Mouse (Mus musculus) limb, embryonic 14.5 days (tissue): ENCODE results near the gene Chn2. TPM values are rescaled to one million over a fixed set of nuclear protein-coding genes. Genes with fewer than 3 reads are reported as not detected.

Experiments
- ATAC-seq: fragments of 200-750 bp; cut with Nextera tagmentation; 2 replicates; pipeline ENCODE4 v1.8.0; 2017; ENCODE audit warnings: low read depth, moderate number of reproducible peaks, moderate TSS enrichment; ENCODE audit not compliant: low FRiP score
- DNase-seq: peaks from one replicate; pipeline ENCODE4 v3.0.0-alpha.2; 2015; ENCODE audit warnings: low spot score
- H3K27ac ChIP-seq: fragments of 300-500 bp; sonication (generic); replicated peaks from 2 replicates; pipeline ENCODE4 v1.5.1; 2014; ENCODE audit warnings: low read depth, mild to moderate bottlenecking, low read length, moderate library complexity, mixed read lengths
- H3K27me3 ChIP-seq: fragments of 300-500 bp; sonication (generic); 2 replicates; pipeline ENCODE4 v1.6.1; 2014; ENCODE audit warnings: low read length, mixed read lengths; ENCODE audit not compliant: control insufficient read depth, insufficient read depth
- H3K36me3 ChIP-seq: fragments of 300-500 bp; sonication (generic); 2 replicates; pipeline ENCODE4 v1.6.1; 2014; ENCODE audit warnings: mild to moderate bottlenecking, low read length, moderate library complexity, mixed read lengths; ENCODE audit not compliant: control insufficient read depth, insufficient read depth
- H3K4me1 ChIP-seq: fragments of 300-500 bp; sonication (generic); 2 replicates; pipeline ENCODE4 v1.6.1; 2014; ENCODE audit warnings: antibody characterized with exemption, low read length, mixed read lengths; ENCODE audit not compliant: control insufficient read depth, insufficient read depth
- H3K4me2 ChIP-seq: fragments of 300-500 bp; sonication (generic); replicated peaks from 2 replicates; pipeline ENCODE4 v1.6.1; 2014; ENCODE audit warnings: low read depth, mild to moderate bottlenecking, low read length, moderate library complexity; ENCODE audit not compliant: severe bottlenecking
- H3K4me3 ChIP-seq: fragments of 300-500 bp; sonication (generic); replicated peaks from 2 replicates; pipeline ENCODE4 v1.5.1; 2014; ENCODE audit warnings: low read length
- H3K9ac ChIP-seq: fragments of 300-500 bp; sonication (generic); 2 replicates; pipeline ENCODE4 v1.6.1; 2014; ENCODE audit warnings: mild to moderate bottlenecking, low read depth, low read length, moderate library complexity; ENCODE audit not compliant: severe bottlenecking
- H3K9me3 ChIP-seq: fragments of 300-500 bp; sonication (generic); 2 replicates; pipeline ENCODE4 v1.6.1; 2016; ENCODE audit warnings: low read length; ENCODE audit not compliant: control insufficient read depth
- POLR2A ChIP-seq: fragments of 200-500 bp; IDR thresholded peaks from 2 replicates; pipeline ENCODE4 v1.8.0; 2012; ENCODE audit warnings: inconsistent platforms, mild to moderate bottlenecking, moderate library complexity, borderline replicate concordance; ENCODE audit not compliant: insufficient read depth, insufficient read length; ENCODE audit errors: extremely low read depth
- WGBS: fragments of 180-500 bp; shearing (Covaris S2); extraction: QIAGEN DNeasy Blood & Tissue Kit; methylation state at CpG from one replicate; pipeline ENCODE4 v1.1.7; 2014; 5-methylcytosine and 5-hydroxymethylcytosine counted together
- polyA plus RNA-seq, 2 experiments: library from polyadenylated mRNA; depleted of rRNA in 1 of 2; stranded (reverse) in 1 of 2; unstranded in 1 of 2; fragments of >200 nt; fragmentation: Nextera tagmentation in 1 of 2; extraction: Ambion mirVana in 1 of 2; gene quantifications; 2 replicates each; pipeline versions ENCODE4 v1.2.1 to v1.2.3; 2012 to 2014

Gene Chn2
- polyA plus RNA-seq, 2 experiments = 11.5 to 14.3 TPM

DNA sequence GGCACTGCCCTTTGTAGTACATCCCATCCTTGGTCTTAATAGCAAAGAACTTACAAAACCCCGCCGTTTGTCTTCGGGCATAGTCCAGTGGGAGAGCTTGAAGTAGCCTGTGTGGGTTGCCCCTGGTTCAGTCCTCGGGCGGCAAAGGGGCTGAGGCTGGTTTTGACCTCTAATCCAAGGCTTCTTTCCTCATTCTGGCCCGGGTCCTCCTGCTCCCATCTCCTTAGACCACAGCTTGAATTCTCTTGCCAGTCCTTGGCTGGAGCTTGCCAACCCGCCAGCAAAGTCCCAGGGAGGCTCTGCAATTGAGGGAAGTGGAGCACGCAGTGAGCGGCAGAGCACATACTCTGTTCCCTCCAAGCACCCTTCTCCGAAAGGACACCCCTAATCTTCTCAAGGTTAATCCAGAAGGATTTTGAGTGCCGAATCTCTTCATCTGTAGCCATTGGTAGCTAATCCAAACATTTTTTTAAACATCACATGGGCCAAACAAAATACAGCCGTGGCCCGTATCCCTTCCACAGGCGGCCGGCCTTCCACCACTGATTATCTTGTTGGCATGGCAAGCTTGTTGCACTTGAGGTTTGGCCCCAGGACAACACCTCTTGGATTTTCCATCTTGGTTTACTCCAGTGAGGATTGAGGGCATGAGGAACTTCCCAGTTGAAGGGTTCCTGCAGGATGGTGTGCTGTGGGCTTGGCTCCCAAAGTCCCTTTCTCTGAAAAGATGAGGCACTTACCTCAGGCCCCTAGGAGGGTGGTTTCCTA, 41.3 kb downstream of the Chn2 start:
- 94% methylated on average over 15 of the region's 15 CpGs for WGBS

DNA sequence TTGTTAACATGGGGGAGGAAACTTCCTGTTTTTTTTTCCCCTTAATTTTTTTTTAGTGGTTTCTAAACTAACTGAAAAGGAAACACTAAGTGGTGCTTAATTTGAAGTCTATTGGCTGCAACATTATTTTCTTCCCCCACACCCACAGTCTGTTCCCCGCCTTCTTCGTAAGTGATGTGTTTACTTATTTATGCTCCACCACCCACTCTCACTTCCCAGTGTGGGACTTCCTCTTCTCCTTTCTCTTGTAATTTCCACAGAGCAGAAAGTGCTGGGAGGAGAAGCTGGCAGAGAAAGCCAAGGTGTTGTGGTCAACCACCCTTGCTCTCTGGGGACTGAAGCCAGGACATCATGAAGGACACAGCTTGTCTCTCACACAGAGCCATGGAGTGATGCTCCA, 43.2 kb downstream of the Chn2 start:
- TF ChIP-seq POLR2A = no peak
- no peak overlapping the region for H3K4me3 ChIP-seq
- ATAC-seq (no peak), DNase-seq (no peak)
- H3K4me2 ChIP-seq = no peak overlapping the region
- no peaks in the 10 kb centered on the region for H3K36me3 ChIP-seq
- no peaks in the 10 kb centered on the region for H3K9me3 ChIP-seq
- H3K9ac ChIP-seq = no peak overlapping the region
- WGBS = 77% methylated on average over 2 of the region's 2 CpGs
- no peaks in the 10 kb centered on the region for H3K4me1 ChIP-seq
- no peaks in the 10 kb centered on the region for H3K27me3 ChIP-seq
- no peak overlapping the region for H3K27ac ChIP-seq

More for the DNA sequence above, 41.3 kb downstream of the Chn2 start:
- Histone ChIP-seq H3K36me3 (no peaks in the 10 kb centered on the region), H3K27me3 (no peaks in the 10 kb centered on the region), H3K4me3 (no peak overlapping the region), H3K4me2 (no peak overlapping the region), H3K9ac (no peak overlapping the region), H3K27ac (no peak overlapping the region), H3K4me1 (no peaks in the 10 kb centered on the region), H3K9me3 (no peaks in the 10 kb centered on the region)
- no peak for ATAC-seq
- DNase-seq = no peak
- no peak for TF ChIP-seq POLR2A

DNA sequence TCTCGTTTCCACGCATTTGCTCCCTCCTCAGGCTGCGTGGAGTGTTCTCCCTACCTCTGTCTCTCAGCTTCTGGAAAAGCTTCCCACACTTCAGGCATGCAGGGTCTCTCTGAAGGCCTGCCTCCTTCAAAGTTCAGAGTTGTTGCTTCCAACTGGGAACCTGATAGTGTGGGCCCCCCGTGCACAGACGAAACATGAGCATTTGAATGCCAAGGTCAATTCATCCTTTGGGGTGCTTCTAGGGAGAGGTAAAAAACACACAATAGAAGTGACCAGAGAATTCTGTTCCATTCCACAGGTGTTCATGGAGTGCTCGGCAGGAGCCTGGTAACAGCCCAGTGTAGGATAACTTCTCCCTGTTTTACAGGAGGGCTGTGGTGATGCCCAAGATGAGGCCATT, 44.7 kb downstream of the Chn2 start:
- Histone ChIP-seq H3K9me3 (no peaks in the 10 kb centered on the region), H3K4me3 (no peak overlapping the region), H3K9ac (no peak overlapping the region), H3K36me3 (no peaks in the 10 kb centered on the region), H3K4me1 (no peaks in the 10 kb centered on the region), H3K27me3 (no peaks in the 10 kb centered on the region), H3K4me2 (no peak overlapping the region), H3K27ac (no peak overlapping the region)
- 76% methylated on average over 6 of the region's 6 CpGs for WGBS
- DNase-seq = no peak
- no peak for TF ChIP-seq POLR2A
- ATAC-seq = no peak

DNA sequence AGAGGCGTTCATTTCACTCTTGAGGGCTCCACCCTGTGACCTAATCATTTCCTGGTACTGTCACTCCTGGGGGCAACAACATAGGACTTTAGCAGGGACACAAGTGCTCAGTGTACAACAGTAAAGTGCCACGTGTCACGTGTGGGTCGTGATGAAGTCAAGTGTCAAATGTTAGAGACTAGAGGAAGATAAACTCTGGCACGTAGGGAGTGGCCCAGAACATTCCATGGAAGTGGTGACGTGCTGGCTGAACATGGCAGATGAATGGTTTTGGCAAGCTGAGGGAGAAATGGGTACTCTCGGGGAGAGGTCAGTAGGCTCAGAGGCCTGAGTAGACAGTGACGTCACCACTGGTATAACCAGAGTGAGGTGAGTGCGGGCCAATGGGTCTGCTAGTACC, 45.7 kb downstream of the Chn2 start:
- DNase-seq (no peak), ATAC-seq (no peak)
- Histone ChIP-seq H3K4me3 (no peak overlapping the region), H3K4me2 (no peak overlapping the region), H3K27ac (no peak overlapping the region), H3K36me3 (no peaks in the 10 kb centered on the region), H3K27me3 (no peaks in the 10 kb centered on the region), H3K4me1 (no peaks in the 10 kb centered on the region), H3K9me3 (no peaks in the 10 kb centered on the region), H3K9ac (no peak overlapping the region)
- TF ChIP-seq POLR2A = no peak
- 85% methylated on average over 9 of the region's 9 CpGs for WGBS

DNA sequence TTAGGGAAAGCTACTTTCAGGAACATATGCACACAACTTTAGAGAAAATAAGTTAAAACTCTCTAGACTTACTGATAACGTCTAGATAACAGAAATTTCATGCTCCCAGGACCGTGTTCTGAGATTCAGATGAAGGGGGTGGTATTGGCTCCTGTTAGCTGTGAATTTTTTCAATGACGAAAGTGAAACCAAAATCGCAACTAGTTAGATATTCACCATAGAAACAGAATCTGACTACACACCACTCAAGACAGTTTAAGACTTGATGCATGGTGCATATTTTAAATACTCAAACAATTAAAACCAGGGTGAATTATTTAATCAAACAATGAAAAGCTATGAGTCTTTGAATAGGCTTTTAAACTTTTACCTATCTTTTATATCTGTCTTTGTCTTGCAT, 48.8 kb downstream of the Chn2 start:
- H3K27ac ChIP-seq = no peak overlapping the region
- TF ChIP-seq POLR2A = no peak
- no peak overlapping the region for H3K9ac ChIP-seq
- H3K4me2 ChIP-seq = no peak overlapping the region
- no peaks in the 10 kb centered on the region for H3K4me1 ChIP-seq
- H3K27me3 ChIP-seq = no peaks in the 10 kb centered on the region
- WGBS = 90% methylated on average over 4 of the region's 4 CpGs
- H3K4me3 ChIP-seq = no peak overlapping the region
- H3K36me3 ChIP-seq = no peaks in the 10 kb centered on the region
- ATAC-seq (no peak), DNase-seq (no peak)
- no peaks in the 10 kb centered on the region for H3K9me3 ChIP-seq

DNA sequence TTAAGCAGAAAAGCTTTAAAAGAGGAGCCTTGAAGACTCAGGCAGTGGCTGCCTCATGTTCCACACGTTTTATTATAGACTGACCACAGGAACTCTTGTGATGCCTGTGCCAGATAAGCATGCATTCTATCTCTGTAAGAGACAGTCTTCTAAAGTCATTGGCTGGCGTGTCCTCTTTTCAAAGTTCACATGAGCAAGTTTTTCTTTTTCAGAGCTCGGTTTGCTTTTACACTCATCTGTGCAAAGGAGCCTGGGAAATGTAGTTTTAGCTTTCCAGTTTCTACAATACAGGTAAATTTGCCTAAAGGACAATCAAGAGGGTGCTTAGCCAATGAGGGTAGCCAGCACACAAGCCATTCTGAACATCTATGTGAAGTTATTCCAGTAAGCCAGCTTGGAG, 51.5 kb downstream of the Chn2 start:
- Histone ChIP-seq H3K27me3 (no peaks in the 10 kb centered on the region), H3K4me2 (no peak overlapping the region), H3K9ac (no peak overlapping the region), H3K4me1 (no peaks in the 10 kb centered on the region), H3K36me3 (no peaks in the 10 kb centered on the region), H3K9me3 (no peaks in the 10 kb centered on the region), H3K4me3 (no peak overlapping the region), H3K27ac (no peak overlapping the region)
- no peak for ATAC-seq
- DNase-seq = no peak
- 72% methylated on average over 3 of the region's 3 CpGs for WGBS
- TF ChIP-seq POLR2A = no peak
